Mouse (Mus musculus) limb, embryonic 14.5 days (tissue): ENCODE data around the gene Cdk4. TPM values are rescaled to one million over a fixed set of nuclear protein-coding genes. Genes with fewer than 3 reads are reported as not detected.
"Not testable (repeated sequence)": the region's sequence is repeated elsewhere in the genome, so short reads cannot be mapped to it uniquely, and the experiment has no call there.

Experiments
- ATAC-seq: fragments of 200-750 bp; cut with Nextera tagmentation; 2 replicates; pipeline ENCODE4 v1.8.0; 2017; ENCODE audit warnings: low read depth, moderate number of reproducible peaks, moderate TSS enrichment; ENCODE audit not compliant: low FRiP score
- DNase-seq: peaks from one replicate; pipeline ENCODE4 v3.0.0-alpha.2; 2015; ENCODE audit warnings: low spot score
- H3K27ac ChIP-seq: fragments of 300-500 bp; sonication (generic); replicated peaks from 2 replicates; pipeline ENCODE4 v1.5.1; 2014; ENCODE audit warnings: low read depth, mild to moderate bottlenecking, low read length, moderate library complexity, mixed read lengths
- H3K27me3 ChIP-seq: fragments of 300-500 bp; sonication (generic); 2 replicates; pipeline ENCODE4 v1.6.1; 2014; ENCODE audit warnings: low read length, mixed read lengths; ENCODE audit not compliant: control insufficient read depth, insufficient read depth
- H3K36me3 ChIP-seq: fragments of 300-500 bp; sonication (generic); 2 replicates; pipeline ENCODE4 v1.6.1; 2014; ENCODE audit warnings: mild to moderate bottlenecking, low read length, moderate library complexity, mixed read lengths; ENCODE audit not compliant: control insufficient read depth, insufficient read depth
- H3K4me1 ChIP-seq: fragments of 300-500 bp; sonication (generic); 2 replicates; pipeline ENCODE4 v1.6.1; 2014; ENCODE audit warnings: antibody characterized with exemption, low read length, mixed read lengths; ENCODE audit not compliant: control insufficient read depth, insufficient read depth
- H3K4me2 ChIP-seq: fragments of 300-500 bp; sonication (generic); replicated peaks from 2 replicates; pipeline ENCODE4 v1.6.1; 2014; ENCODE audit warnings: low read depth, mild to moderate bottlenecking, low read length, moderate library complexity; ENCODE audit not compliant: severe bottlenecking
- H3K4me3 ChIP-seq: fragments of 300-500 bp; sonication (generic); replicated peaks from 2 replicates; pipeline ENCODE4 v1.5.1; 2014; ENCODE audit warnings: low read length
- H3K9ac ChIP-seq: fragments of 300-500 bp; sonication (generic); 2 replicates; pipeline ENCODE4 v1.6.1; 2014; ENCODE audit warnings: mild to moderate bottlenecking, low read depth, low read length, moderate library complexity; ENCODE audit not compliant: severe bottlenecking
- H3K9me3 ChIP-seq: fragments of 300-500 bp; sonication (generic); 2 replicates; pipeline ENCODE4 v1.6.1; 2016; ENCODE audit warnings: low read length; ENCODE audit not compliant: control insufficient read depth
- POLR2A ChIP-seq: fragments of 200-500 bp; IDR thresholded peaks from 2 replicates; pipeline ENCODE4 v1.8.0; 2012; ENCODE audit warnings: inconsistent platforms, mild to moderate bottlenecking, moderate library complexity, borderline replicate concordance; ENCODE audit not compliant: insufficient read depth, insufficient read length; ENCODE audit errors: extremely low read depth
- WGBS: fragments of 180-500 bp; shearing (Covaris S2); extraction: QIAGEN DNeasy Blood & Tissue Kit; methylation state at CpG from one replicate; pipeline ENCODE4 v1.1.7; 2014; 5-methylcytosine and 5-hydroxymethylcytosine counted together
- polyA plus RNA-seq, 2 experiments: library from polyadenylated mRNA; depleted of rRNA in 1 of 2; stranded (reverse) in 1 of 2; unstranded in 1 of 2; fragments of >200 nt; fragmentation: Nextera tagmentation in 1 of 2; extraction: Ambion mirVana in 1 of 2; gene quantifications; 2 replicates each; pipeline versions ENCODE4 v1.2.1 to v1.2.3; 2012 to 2014

Gene Cdk4
- polyA plus RNA-seq, 2 experiments = 1,227 to 1,659 TPM

- Histone ChIP-seq H3K4me2 (peak overlapping the region; percentile 94), H3K4me3 (peak overlapping the region; percentile 75), H3K9me3 (no peaks in the 10 kb centered on the region), H3K9ac (peak overlapping the region; percentile 79; the same call in 1 of the 2 replicates), H3K27ac (no peak overlapping the region), H3K36me3 (peaks cover 18% of the 10 kb centered on the region), H3K27me3 (peaks cover 11% of the 10 kb centered on the region; the same call in 1 of the 2 replicates), H3K4me1 (peaks cover 7% of the 10 kb centered on the region; the same call in 1 of the 2 replicates)
- ATAC-seq (no peak), DNase-seq (no peak)
- TF ChIP-seq POLR2A = no peak
- 9% methylated on average over 8 of the region's 8 CpGs for WGBS
Measured at GRCm38 (mm10) chr10:127058708-127059107, 4.6 kb upstream of the Cdk4 start.

GRCm38 (mm10) chr10:127059174-127059967 lies 4.0 kb upstream of the Cdk4 start:
- 2% methylated on average over 17 of the region's 92 CpGs for WGBS
- H3K4me3 ChIP-seq = peak overlapping the region; percentile 75
- H3K9me3 ChIP-seq = no peaks in the 10 kb centered on the region
- peaks cover 19% of the 10 kb centered on the region for H3K36me3 ChIP-seq
- DNase-seq (no peak), ATAC-seq (no peak)
- H3K4me2 ChIP-seq = peak overlapping the region; percentile 94
- no peak overlapping the region for H3K27ac ChIP-seq
- H3K27me3 ChIP-seq = peaks cover 11% of the 10 kb centered on the region; the same call in 1 of the 2 replicates
- no peak for TF ChIP-seq POLR2A
- peak overlapping the region; percentile 79 for H3K9ac ChIP-seq
- peaks cover 7% of the 10 kb centered on the region; the same call in 1 of the 2 replicates for H3K4me1 ChIP-seq

GRCm38 (mm10) chr10:127059968-127060916 lies 3.1 kb upstream of the Cdk4 start, which contains the start of gene March9:
Gene March9, minus strand, starts transcription at chr10:127060184.
- Histone ChIP-seq H3K9ac (peak within 1 kb of the TSS; percentile 79), H3K36me3 (peaks cover 28% of the 10 kb centered on the region), H3K27ac (no peak within 1 kb of the TSS), H3K4me2 (peak within 1 kb of the TSS; percentile 94), H3K4me1 (peaks cover 11% of the 10 kb centered on the region; the same call in 1 of the 2 replicates), H3K27me3 (peaks cover 11% of the 10 kb centered on the region; the same call in 1 of the 2 replicates), H3K9me3 (no peaks in the 10 kb centered on the region), H3K4me3 (peak within 1 kb of the TSS; percentile 75)
- no peak for ATAC-seq
- DNase-seq = peak; percentile 70
- WGBS = 1% methylated on average over 33 of the region's 72 CpGs
- TF ChIP-seq POLR2A = no peak

GRCm38 (mm10) chr10:127061085-127061484 lies 2.2 kb upstream of the Cdk4 start:
- H3K27ac ChIP-seq = no peak overlapping the region
- no peak overlapping the region for H3K4me3 ChIP-seq
- 48% methylated on average over 5 of the region's 5 CpGs for WGBS
- no peak for ATAC-seq
- peaks cover 32% of the 10 kb centered on the region for H3K36me3 ChIP-seq
- H3K9ac ChIP-seq = no peak overlapping the region
- peaks cover 11% of the 10 kb centered on the region; the same call in 1 of the 2 replicates for H3K27me3 ChIP-seq
- DNase-seq = no peak
- H3K9me3 ChIP-seq = no peaks in the 10 kb centered on the region
- H3K4me1 ChIP-seq = peaks cover 11% of the 10 kb centered on the region; the same call in 1 of the 2 replicates
- no peak for TF ChIP-seq POLR2A
- H3K4me2 ChIP-seq = no peak overlapping the region

GRCm38 (mm10) chr10:127061513-127061912 lies 1.8 kb upstream of the Cdk4 start:
- WGBS = 78% methylated on average over 2 of the region's 2 CpGs
- H3K27me3 ChIP-seq = peaks cover 11% of the 10 kb centered on the region; the same call in 1 of the 2 replicates

GRCm38 (mm10) chr10:127062101-127062500 lies 1.2 kb upstream of the Cdk4 start:
- not testable (repeated sequence) for H3K27ac ChIP-seq, DNase-seq, H3K9ac ChIP-seq, H3K4me3 ChIP-seq, ATAC-seq, H3K9me3 ChIP-seq, H3K4me2 ChIP-seq
- Histone ChIP-seq H3K27me3 (peaks cover 11% of the 10 kb centered on the region; the same call in 1 of the 2 replicates), H3K36me3 (peaks cover 34% of the 10 kb centered on the region), H3K4me1 (peaks cover 11% of the 10 kb centered on the region; the same call in 1 of the 2 replicates)
- WGBS = 87% methylated on average over 4 of the region's 4 CpGs

More at GRCm38 (mm10) chr10:127061513-127061912, 1.8 kb upstream of the Cdk4 start:
- Histone ChIP-seq H3K9ac (no peak overlapping the region), H3K4me1 (peaks cover 11% of the 10 kb centered on the region; the same call in 1 of the 2 replicates), H3K27ac (no peak overlapping the region), H3K4me3 (no peak overlapping the region), H3K36me3 (peaks cover 32% of the 10 kb centered on the region), H3K4me2 (no peak overlapping the region), H3K9me3 (no peaks in the 10 kb centered on the region)
- ATAC-seq = no peak
- DNase-seq = no peak
- no peak for TF ChIP-seq POLR2A
